Mouse (Mus musculus): ENCODE measurements around the gene Fam219b. TPM values are rescaled to one million over a fixed set of nuclear protein-coding genes. Genes with fewer than 3 reads are reported as not detected.
A peak's percentile ranks its signal among the peaks of the same experiment; 100 is the strongest.

Fam219b gene
- polyA plus RNA-seq, 1 experiment from 2014 or later, result 23.1 TPM

- no peaks in the 10 kb centered on the region for H3K9me3 ChIP-seq
- H3K4me3 ChIP-seq, result no peak overlapping the region; the same call in 1 of the 2 replicates
- no peak overlapping the region for H3K9ac ChIP-seq
- WGBS, result 46% methylated on average over 10 of the region's 10 CpGs
- ATAC-seq (ENCODE audit: insufficient number of reproducible peaks, insufficient read depth, low FRiP score, low TSS enrichment), result no peak
- peak overlapping the region; percentile 82; the same call in 1 of the 2 replicates for H3K4me2 ChIP-seq (replicated peaks)
- H3K4me1 ChIP-seq, result peaks cover 28% of the 10 kb centered on the region
- H3K27me3 ChIP-seq, result peaks cover 70% of the 10 kb centered on the region
- H3K27ac ChIP-seq, result no peak overlapping the region
- H3K36me3 ChIP-seq, result no peaks in the 10 kb centered on the region
Observed at GRCm38 (mm10) chr9:57504891-57505290, 32.4 kb upstream of the Fam219b start.

- no peak overlapping the region for H3K4me3 ChIP-seq
- no peaks in the 10 kb centered on the region for H3K36me3 ChIP-seq
- peaks cover 28% of the 10 kb centered on the region for H3K4me1 ChIP-seq
- ATAC-seq (ENCODE audit: insufficient number of reproducible peaks, insufficient read depth, low FRiP score, low TSS enrichment), result no peak
- no peak overlapping the region for H3K27ac ChIP-seq
- peaks cover 62% of the 10 kb centered on the region for H3K27me3 ChIP-seq
- no peak overlapping the region for H3K9ac ChIP-seq
- no peak overlapping the region for H3K4me2 ChIP-seq (replicated peaks)
- WGBS, result 5% methylated on average over 8 of the region's 8 CpGs
- no peaks in the 10 kb centered on the region for H3K9me3 ChIP-seq
Observed at GRCm38 (mm10) chr9:57505700-57506099, 31.6 kb upstream of the Fam219b start.

GRCm38 (mm10) chr9:57510577-57510976 is 26.8 kb upstream of the Fam219b start:
- H3K36me3 ChIP-seq, result no peaks in the 10 kb centered on the region
- H3K27ac ChIP-seq, result no peak overlapping the region
- H3K4me2 ChIP-seq (replicated peaks), result no peak overlapping the region
- peaks cover 13% of the 10 kb centered on the region for H3K27me3 ChIP-seq
- no peak overlapping the region for H3K4me3 ChIP-seq
- no peak for ATAC-seq (ENCODE audit: insufficient number of reproducible peaks, insufficient read depth, low FRiP score, low TSS enrichment)
- WGBS, result 61% methylated on average over 2 of the region's 2 CpGs
- no peak overlapping the region for H3K9ac ChIP-seq
- no peaks in the 10 kb centered on the region for H3K4me1 ChIP-seq
- H3K9me3 ChIP-seq, result no peaks in the 10 kb centered on the region

GRCm38 (mm10) chr9:57517113-57517512 is 20.2 kb upstream of the Fam219b start:
- no peak overlapping the region for H3K4me2 ChIP-seq (replicated peaks)
- no peak for ATAC-seq (ENCODE audit: insufficient number of reproducible peaks, insufficient read depth, low FRiP score, low TSS enrichment)
- no peaks in the 10 kb centered on the region for H3K9me3 ChIP-seq
- no peak overlapping the region for H3K9ac ChIP-seq
- no peak overlapping the region for H3K4me3 ChIP-seq
- H3K36me3 ChIP-seq, result no peaks in the 10 kb centered on the region
- WGBS, result 7% methylated on average over 3 of the region's 3 CpGs
- H3K4me1 ChIP-seq, result peaks cover 5% of the 10 kb centered on the region
- H3K27me3 ChIP-seq, result no peaks in the 10 kb centered on the region
- no peak overlapping the region for H3K27ac ChIP-seq

- Histone ChIP-seq H3K9ac (peak overlapping the region; percentile 97), H3K4me1 (peaks cover 14% of the 10 kb centered on the region), H3K4me3 (peak overlapping the region; percentile 98), H3K27me3 (no peaks in the 10 kb centered on the region), H3K36me3 (no peaks in the 10 kb centered on the region), H3K9me3 (no peaks in the 10 kb centered on the region), H3K4me2 (replicated peaks) (peak overlapping the region; percentile 85), H3K27ac (peak overlapping the region; percentile 85)
- 24% methylated on average over 16 of the region's 16 CpGs for WGBS
- peak; percentile 9; the same call in 1 of the 2 replicates for ATAC-seq (ENCODE audit: insufficient number of reproducible peaks, insufficient read depth, low FRiP score, low TSS enrichment)
Observed at GRCm38 (mm10) chr9:57520375-57521055, 16.8 kb upstream of the Fam219b start.

- Histone ChIP-seq H3K36me3 (no peaks in the 10 kb centered on the region), H3K9me3 (no peaks in the 10 kb centered on the region), H3K27me3 (no peaks in the 10 kb centered on the region), H3K4me2 (replicated peaks) (peak within 1 kb of the TSS; percentile 85), H3K4me3 (peak within 1 kb of the TSS; percentile 98), H3K4me1 (peaks cover 14% of the 10 kb centered on the region), H3K27ac (peak within 1 kb of the TSS; percentile 85), H3K9ac (peak within 1 kb of the TSS; percentile 97)
- WGBS, result under 1% methylated on average over 95 of the region's 95 CpGs
- ATAC-seq (ENCODE audit: insufficient number of reproducible peaks, insufficient read depth, low FRiP score, low TSS enrichment), result peak; percentile 92
Observed at GRCm38 (mm10) chr9:57521056-57521911, 16.0 kb upstream of the Fam219b start, which contains the start of gene Cox5a. TSS of gene Cox5a (plus strand) at chr9:57521274.

- H3K9me3 ChIP-seq, result no peaks in the 10 kb centered on the region
- no peaks in the 10 kb centered on the region for H3K27me3 ChIP-seq
- ATAC-seq (ENCODE audit: insufficient number of reproducible peaks, insufficient read depth, low FRiP score, low TSS enrichment), result no peak
- 48% methylated on average over 7 of the region's 7 CpGs for WGBS
- peak overlapping the region; percentile 98 for H3K4me3 ChIP-seq
- no peak overlapping the region for H3K27ac ChIP-seq
- peaks cover 14% of the 10 kb centered on the region for H3K4me1 ChIP-seq
- H3K4me2 ChIP-seq (replicated peaks), result peak overlapping the region; percentile 85
- H3K9ac ChIP-seq, result peak overlapping the region; percentile 97
- no peaks in the 10 kb centered on the region for H3K36me3 ChIP-seq
Observed at GRCm38 (mm10) chr9:57522114-57522860, 15.0 kb upstream of the Fam219b start.

GRCm38 (mm10) chr9:57522861-57523246 is 14.5 kb upstream of the Fam219b start:
- H3K9ac ChIP-seq, result peak overlapping the region; percentile 97; the same call in 1 of the 2 replicates
- no peak overlapping the region for H3K4me3 ChIP-seq
- no peaks in the 10 kb centered on the region for H3K36me3 ChIP-seq
- no peak overlapping the region for H3K27ac ChIP-seq
- 77% methylated on average over 4 of the region's 4 CpGs for WGBS
- H3K4me1 ChIP-seq, result peaks cover 14% of the 10 kb centered on the region
- H3K4me2 ChIP-seq (replicated peaks), result peak overlapping the region; percentile 85
- H3K9me3 ChIP-seq, result no peaks in the 10 kb centered on the region
- H3K27me3 ChIP-seq, result no peaks in the 10 kb centered on the region
- ATAC-seq (ENCODE audit: insufficient number of reproducible peaks, insufficient read depth, low FRiP score, low TSS enrichment), result no peak

GRCm38 (mm10) chr9:57523754-57524153 is 13.6 kb upstream of the Fam219b start:
- Histone ChIP-seq H3K9me3 (no peaks in the 10 kb centered on the region), H3K27me3 (no peaks in the 10 kb centered on the region), H3K4me2 (replicated peaks) (no peak overlapping the region), H3K4me3 (no peak overlapping the region), H3K4me1 (peaks cover 14% of the 10 kb centered on the region), H3K9ac (no peak overlapping the region), H3K36me3 (no peaks in the 10 kb centered on the region), H3K27ac (no peak overlapping the region)
- ATAC-seq (ENCODE audit: insufficient number of reproducible peaks, insufficient read depth, low FRiP score, low TSS enrichment), result no peak
- WGBS, result 85% methylated on average over 1 of the region's 1 CpGs

- Histone ChIP-seq H3K27me3 (no peaks in the 10 kb centered on the region), H3K9me3 (no peaks in the 10 kb centered on the region), H3K36me3 (no peaks in the 10 kb centered on the region; the same call in 1 of the 2 replicates), H3K9ac (no peak overlapping the region), H3K27ac (no peak overlapping the region), H3K4me3 (no peak overlapping the region), H3K4me1 (peaks cover 14% of the 10 kb centered on the region), H3K4me2 (replicated peaks) (no peak overlapping the region)
- ATAC-seq (ENCODE audit: insufficient number of reproducible peaks, insufficient read depth, low FRiP score, low TSS enrichment), result no peak
Observed at GRCm38 (mm10) chr9:57524439-57524838, 12.9 kb upstream of the Fam219b start.

GRCm38 (mm10) chr9:57525516-57525915 is 11.8 kb upstream of the Fam219b start:
- Histone ChIP-seq H3K27me3 (no peaks in the 10 kb centered on the region), H3K27ac (no peak overlapping the region), H3K4me1 (peaks cover 14% of the 10 kb centered on the region), H3K4me3 (no peak overlapping the region), H3K9ac (no peak overlapping the region), H3K9me3 (no peaks in the 10 kb centered on the region), H3K36me3 (no peaks in the 10 kb centered on the region; the same call in 1 of the 2 replicates), H3K4me2 (replicated peaks) (no peak overlapping the region)
- WGBS, result 89% methylated on average over 2 of the region's 2 CpGs
- ATAC-seq (ENCODE audit: insufficient number of reproducible peaks, insufficient read depth, low FRiP score, low TSS enrichment), result no peak
